Mouse (Mus musculus) intestine, embryonic 14.5 days (tissue): ENCODE measurements around the gene Robo4. TPM values are rescaled to one million over a fixed set of nuclear protein-coding genes. Genes with fewer than 3 reads are reported as not detected.
A peak's percentile ranks its signal among the peaks of the same experiment; 100 is the strongest.

ENCODE experiments used
- ATAC-seq: fragments of 200-750 bp; cut with Nextera tagmentation; replicated peaks from 2 replicates; pipeline ENCODE4 v1.8.0; 2017; ENCODE audit warnings: low read depth, moderate number of reproducible peaks, moderate TSS enrichment, moderate library complexity; ENCODE audit not compliant: low FRiP score, low TSS enrichment
- DNase-seq: peaks from one replicate; pipeline ENCODE4 v3.0.0-alpha.2; 2018; ENCODE audit warnings: low spot score
- H3K27ac ChIP-seq: fragments of 300-500 bp; sonication (generic); 2 replicates; pipeline ENCODE4 v1.5.1; 2014; ENCODE audit warnings: low read depth, mild to moderate bottlenecking, control low read depth
- H3K27me3 ChIP-seq: fragments of 300-500 bp; sonication (generic); replicated peaks from 2 replicates; pipeline ENCODE4 v1.6.1; 2014; ENCODE audit warnings: low read length, control low read depth; ENCODE audit not compliant: control insufficient read depth, insufficient read depth
- H3K36me3 ChIP-seq: fragments of 300-500 bp; sonication (generic); 2 replicates; pipeline ENCODE4 v1.6.1; 2014; ENCODE audit warnings: low read length, control low read depth; ENCODE audit not compliant: control insufficient read depth, insufficient read depth
- H3K4me1 ChIP-seq: fragments of 300-500 bp; sonication (generic); replicated peaks from 2 replicates; pipeline ENCODE4 v1.6.1; 2014; ENCODE audit warnings: low read length, control low read depth, mixed read lengths; ENCODE audit not compliant: control insufficient read depth, insufficient read depth
- H3K4me2 ChIP-seq: fragments of 300-500 bp; sonication (generic); 2 replicates; pipeline ENCODE4 v1.6.1; 2014; ENCODE audit warnings: low read length
- H3K4me3 ChIP-seq: fragments of 300-500 bp; sonication (generic); 2 replicates; pipeline ENCODE4 v1.5.1; 2014; ENCODE audit warnings: low read depth, low read length, control low read depth, mixed read lengths
- H3K9ac ChIP-seq: fragments of 300-500 bp; sonication (generic); 2 replicates; pipeline ENCODE4 v1.6.1; 2014; ENCODE audit warnings: mild to moderate bottlenecking, low read length
- H3K9me3 ChIP-seq: fragments of 300-500 bp; sonication (generic); 2 replicates; pipeline ENCODE4 v1.6.1; 2016; ENCODE audit warnings: low read length, control low read depth; ENCODE audit not compliant: control insufficient read depth
- WGBS: fragments of 180-500 bp; shearing (Covaris S2); extraction: QIAGEN DNeasy Blood & Tissue Kit; methylation state at CpG from one replicate; pipeline ENCODE4 v1.1.7; 2014; 5-methylcytosine and 5-hydroxymethylcytosine counted together
- polyA plus RNA-seq: library from polyadenylated mRNA; unstranded; fragments of >200 nt; fragmentation: Nextera tagmentation; extraction: Ambion mirVana; gene quantifications from 2 replicates; pipeline ENCODE4 v1.2.1, GENCODE M21; 2014

The Robo4 gene
- polyA plus RNA-seq, 1 experiment from 2014 or later: 9.8 TPM

DNA sequence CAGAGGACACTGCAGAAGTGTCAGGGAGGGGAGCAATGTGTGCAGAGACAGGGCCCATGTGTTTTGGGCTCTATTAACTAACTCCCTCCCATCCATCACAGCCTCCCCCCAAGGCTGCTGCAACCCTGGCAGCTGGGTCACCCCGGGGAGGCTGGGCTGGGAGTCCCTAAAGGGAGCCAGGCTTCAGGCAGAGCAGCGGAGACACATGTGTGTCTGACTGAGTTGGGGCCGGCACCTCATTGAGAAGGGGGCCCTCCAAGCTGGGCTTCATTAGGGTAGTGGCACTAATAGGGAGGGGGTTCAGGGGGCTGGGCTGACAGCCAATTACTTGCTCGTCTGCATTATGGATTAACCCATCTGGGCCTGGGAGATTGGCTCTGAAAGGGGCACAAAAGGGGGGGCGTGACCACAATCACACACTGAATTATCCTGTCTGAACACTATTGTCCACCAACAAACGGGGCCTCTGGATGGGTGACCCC is 52.4 kb downstream of the Robo4 start:
- no peak overlapping the region for H3K4me2 ChIP-seq
- WGBS: 14% methylated on average over 6 of the region's 6 CpGs
- peaks cover 90% of the 10 kb centered on the region for H3K27me3 ChIP-seq
- H3K9me3 ChIP-seq: no peaks in the 10 kb centered on the region
- H3K27ac ChIP-seq: no peak overlapping the region
- H3K4me3 ChIP-seq: no peak overlapping the region
- H3K9ac ChIP-seq: no peak overlapping the region
- 0 out of 2 replicates have a peak, but pooled peaks cover 3% of the 10 kb centered on the region for H3K4me1 ChIP-seq
- DNase-seq: no peak
- no peaks in the 10 kb centered on the region for H3K36me3 ChIP-seq
- ATAC-seq: no peak

DNA sequence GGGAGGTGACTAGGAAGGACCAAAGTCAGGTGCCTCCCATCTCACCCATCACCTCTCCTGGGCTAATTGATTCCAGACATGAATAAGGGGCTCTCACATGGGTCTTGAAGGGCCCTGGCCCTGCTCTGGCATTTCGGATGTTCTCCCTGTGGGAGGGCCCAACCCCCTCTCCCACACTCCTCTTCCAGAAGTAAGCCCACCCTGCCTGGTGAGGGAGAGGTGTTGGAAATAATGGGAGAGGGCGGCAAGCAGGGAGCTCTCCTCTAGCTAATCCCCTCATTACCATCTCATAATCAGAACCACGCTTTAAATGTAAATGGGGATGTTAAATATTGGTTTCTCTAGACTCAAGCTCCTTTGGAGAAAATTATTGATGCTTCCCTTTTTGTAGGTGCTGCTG is 53.3 kb downstream of the Robo4 start:
- no peak overlapping the region for H3K27ac ChIP-seq
- H3K9ac ChIP-seq: no peak overlapping the region
- H3K27me3 ChIP-seq: peaks cover 97% of the 10 kb centered on the region
- H3K4me1 ChIP-seq: 0 out of 2 replicates have a peak, but pooled peaks cover 3% of the 10 kb centered on the region
- H3K36me3 ChIP-seq: no peaks in the 10 kb centered on the region
- no peaks in the 10 kb centered on the region for H3K9me3 ChIP-seq
- H3K4me3 ChIP-seq: no peak overlapping the region
- no peak overlapping the region for H3K4me2 ChIP-seq
- no peak for DNase-seq
- ATAC-seq: no peak
- 5% methylated on average over 3 of the region's 3 CpGs for WGBS

DNA sequence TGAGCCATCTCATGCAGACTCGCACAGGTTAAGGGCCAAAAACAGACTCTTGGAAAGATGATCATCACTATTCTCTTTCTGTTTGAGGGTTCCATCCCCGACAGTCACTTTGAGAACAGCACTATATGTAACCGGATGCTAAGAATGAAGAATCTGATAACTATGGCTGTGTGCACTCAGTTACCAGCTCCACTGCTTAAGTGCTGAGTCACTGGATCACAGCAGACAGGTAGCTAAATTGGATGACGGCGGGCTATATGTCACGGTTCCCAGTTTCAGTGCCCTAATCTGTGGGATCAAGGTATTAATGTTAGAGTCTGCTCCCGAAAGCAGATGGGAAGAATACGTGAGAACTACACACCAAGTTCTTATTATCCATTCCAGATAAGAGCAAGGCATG is 54.2 kb downstream of the Robo4 start:
- no peak overlapping the region for H3K4me2 ChIP-seq
- peak overlapping the region; percentile 16; the same call in 1 of the 2 replicates for H3K4me3 ChIP-seq
- WGBS: 2% methylated on average over 8 of the region's 8 CpGs
- DNase-seq: no peak
- H3K9ac ChIP-seq: no peak overlapping the region
- ATAC-seq: no peak
- H3K27me3 ChIP-seq: peaks cover 100% of the 10 kb centered on the region
- H3K4me1 ChIP-seq: peaks cover 11% of the 10 kb centered on the region
- no peaks in the 10 kb centered on the region for H3K36me3 ChIP-seq
- H3K27ac ChIP-seq: no peak overlapping the region
- no peaks in the 10 kb centered on the region for H3K9me3 ChIP-seq

DNA sequence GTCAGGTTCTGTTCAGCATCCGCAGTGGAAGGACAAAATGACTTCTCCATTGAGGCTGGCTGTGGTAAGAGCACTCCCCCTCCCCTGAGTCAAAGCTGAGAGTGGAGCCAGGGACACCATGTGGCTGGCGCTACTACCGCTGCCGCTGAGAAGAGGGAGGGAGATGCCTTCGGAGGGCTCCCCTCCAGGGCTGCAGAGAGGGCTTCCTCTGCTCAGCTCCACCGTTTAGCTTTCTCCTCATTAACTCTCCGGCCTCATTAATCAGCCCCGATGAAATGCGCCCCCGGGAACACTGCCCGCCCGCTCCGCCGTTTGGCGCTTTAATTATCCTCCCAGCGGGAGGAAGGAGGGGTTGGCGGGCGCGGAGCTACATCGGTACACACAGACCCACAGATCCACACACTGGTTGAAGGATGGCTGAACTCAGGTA is 54.8 kb downstream of the Robo4 start:
- H3K4me1 ChIP-seq: peaks cover 11% of the 10 kb centered on the region
- no peak overlapping the region for H3K9ac ChIP-seq
- H3K4me2 ChIP-seq: peak overlapping the region; percentile 42
- H3K27ac ChIP-seq: no peak overlapping the region
- no peak for DNase-seq
- no peaks in the 10 kb centered on the region for H3K9me3 ChIP-seq
- no peak for ATAC-seq
- under 1% methylated on average over 20 of the region's 20 CpGs for WGBS
- peaks cover 100% of the 10 kb centered on the region for H3K27me3 ChIP-seq
- H3K4me3 ChIP-seq: peak overlapping the region; percentile 16; the same call in 1 of the 2 replicates
- H3K36me3 ChIP-seq: no peaks in the 10 kb centered on the region

DNA sequence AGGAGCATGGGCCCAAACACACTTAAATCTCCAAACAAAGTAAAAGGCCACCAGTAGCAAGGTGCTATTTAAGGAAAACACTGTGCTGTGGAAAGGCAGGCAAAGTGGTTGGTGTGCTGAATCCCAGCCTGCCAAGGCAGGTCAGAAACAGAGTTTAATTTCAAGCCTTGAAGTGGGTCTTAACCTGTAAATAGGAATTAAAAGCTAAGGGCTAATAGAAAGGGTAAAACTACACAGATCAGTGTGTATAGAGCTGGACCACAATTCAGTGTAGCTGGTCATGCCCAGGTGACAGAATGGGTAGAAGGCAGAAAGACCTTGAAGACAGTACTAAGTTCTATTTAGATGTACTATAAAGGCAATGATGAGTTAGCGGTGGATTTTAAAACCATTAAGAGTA is 55.5 kb downstream of the Robo4 start:
- Histone ChIP-seq H3K4me2 (no peak overlapping the region), H3K9ac (no peak overlapping the region), H3K4me1 (peaks cover 11% of the 10 kb centered on the region), H3K27ac (no peak overlapping the region), H3K9me3 (no peaks in the 10 kb centered on the region), H3K27me3 (peaks cover 100% of the 10 kb centered on the region), H3K36me3 (no peaks in the 10 kb centered on the region), H3K4me3 (no peak overlapping the region)
- ATAC-seq (no peak), DNase-seq (no peak)
- WGBS: 35% methylated on average over 1 of the region's 1 CpGs

DNA sequence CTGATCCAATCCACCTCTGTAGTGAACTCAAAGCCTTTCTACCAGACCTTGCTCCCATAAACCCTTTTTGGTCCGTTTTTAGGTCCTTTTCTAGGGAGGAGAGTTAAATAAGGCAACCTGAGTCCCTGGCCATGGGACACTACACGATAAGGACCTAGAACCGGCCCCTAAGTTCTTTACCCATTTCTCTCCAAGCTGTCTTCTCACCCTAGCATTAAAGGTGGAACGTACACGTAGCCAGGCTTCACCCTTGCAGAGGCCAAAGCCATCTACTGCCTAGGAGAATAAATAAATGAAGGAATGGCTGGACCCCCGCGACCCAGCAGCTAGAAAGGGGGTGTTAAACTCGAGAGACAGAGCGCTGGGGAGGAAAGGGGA is 58.0 kb downstream of the Robo4 start:
- Histone ChIP-seq H3K4me1 (peaks cover 11% of the 10 kb centered on the region), H3K4me3 (peak overlapping the region; percentile 40; the same call in 1 of the 2 replicates), H3K27me3 (peaks cover 79% of the 10 kb centered on the region), H3K9me3 (no peaks in the 10 kb centered on the region), H3K4me2 (peak overlapping the region; percentile 92), H3K27ac (no peak overlapping the region), H3K36me3 (no peaks in the 10 kb centered on the region), H3K9ac (no peak overlapping the region)
- 3% methylated on average over 9 of the region's 9 CpGs for WGBS
- no peak for DNase-seq
- no peak for ATAC-seq

DNA sequence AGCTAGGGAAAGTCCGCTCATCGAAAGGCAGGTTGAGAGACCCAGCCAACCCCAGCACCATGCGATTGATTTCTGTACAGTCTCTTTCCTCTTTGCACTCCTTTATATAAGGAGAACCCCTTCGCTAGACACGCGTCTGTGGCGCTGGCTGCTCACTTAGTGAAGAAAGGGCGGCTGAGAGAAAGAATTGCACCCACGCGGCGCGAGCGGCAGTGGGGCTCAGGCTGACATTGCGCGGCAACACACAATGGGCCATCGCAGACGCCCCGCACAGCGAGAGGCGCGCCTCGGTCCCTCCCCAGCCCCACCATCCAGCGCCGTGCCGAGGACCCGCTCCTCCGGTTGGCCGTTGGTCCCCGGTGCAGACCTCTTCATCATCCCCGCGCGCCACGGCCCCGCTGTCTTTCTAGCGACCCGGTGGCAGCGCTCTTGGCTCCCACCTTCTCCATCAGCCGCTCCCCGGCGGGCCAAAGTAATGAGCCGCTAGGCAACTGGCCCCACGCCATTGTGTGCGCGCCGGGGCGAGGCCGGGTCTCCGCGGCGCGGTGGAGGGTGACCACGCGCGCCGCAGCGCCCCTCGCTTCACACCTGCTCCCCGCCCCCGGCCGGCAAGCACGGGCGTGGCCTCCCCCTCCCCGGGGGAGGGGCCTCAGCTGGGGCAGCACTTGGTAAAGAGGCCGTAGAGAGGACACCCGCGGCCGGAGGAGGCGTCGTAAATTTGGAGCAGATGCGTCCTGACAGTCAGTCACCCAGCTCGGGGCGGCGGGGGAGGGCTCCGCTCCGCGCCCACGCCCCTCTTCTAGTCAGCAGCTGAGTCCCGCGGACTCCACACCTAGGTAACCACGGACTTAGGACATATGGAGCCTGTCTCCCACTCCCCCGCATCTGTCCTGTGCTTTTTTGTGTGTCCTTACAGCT is 58.6 kb downstream of the Robo4 start:
- Histone ChIP-seq H3K27ac (no peak overlapping the region), H3K4me1 (peaks cover 11% of the 10 kb centered on the region), H3K9me3 (no peaks in the 10 kb centered on the region), H3K36me3 (no peaks in the 10 kb centered on the region), H3K27me3 (peaks cover 73% of the 10 kb centered on the region), H3K4me3 (peak overlapping the region; percentile 40), H3K4me2 (peak overlapping the region; percentile 92), H3K9ac (0 out of 2 replicates have a peak overlapping the region, but pooled peaks have one; percentile 16)
- ATAC-seq: peak; percentile 33; the same call in 1 of the 2 replicates
- peak; percentile 65 for DNase-seq
- WGBS: under 1% methylated on average over 78 of the region's 81 CpGs

DNA sequence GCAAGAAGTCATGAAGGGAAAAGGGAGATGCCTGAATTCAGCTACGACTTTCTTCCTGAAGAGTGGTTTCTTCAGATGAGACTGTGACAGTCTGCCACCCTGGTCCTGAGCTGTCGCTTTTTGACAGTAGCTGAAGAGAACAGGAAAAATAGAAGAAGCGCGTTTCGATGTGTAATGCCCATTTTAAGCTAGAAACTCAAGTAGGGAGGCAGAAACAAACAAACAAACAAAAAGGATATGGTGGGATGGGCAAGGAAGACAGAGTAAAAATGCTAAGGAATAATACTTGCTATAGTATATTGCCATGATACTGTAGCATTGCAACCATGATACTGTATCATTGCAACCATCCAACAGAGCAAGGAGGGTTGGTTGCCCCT is 59.3 kb downstream of the Robo4 start:
- Histone ChIP-seq H3K4me3 (peak overlapping the region; percentile 40), H3K36me3 (no peaks in the 10 kb centered on the region), H3K9me3 (no peaks in the 10 kb centered on the region), H3K9ac (no peak overlapping the region), H3K4me2 (peak overlapping the region; percentile 92), H3K27ac (no peak overlapping the region), H3K4me1 (peaks cover 11% of the 10 kb centered on the region), H3K27me3 (peaks cover 66% of the 10 kb centered on the region)
- WGBS: 8% methylated on average over 5 of the region's 5 CpGs
- no peak for DNase-seq
- no peak for ATAC-seq
